ENCODE assay signal across 17 mouse cellular contexts in genomic region chr7:115511777-115512176, GRCm38 (mm10).
DNase-seq lines count a peak whose midpoint lies in the region; ATAC-seq and TF ChIP-seq lines count a peak whose summit lies in the region.
"Had no signal": no experiment of that assay in that cellular context is flagged by ENCODE, and none has a peak within 500 bp of the region (broad histone marks: within the 10 kb centered on the region; RNA-seq: fewer than 3 reads in every experiment).

No protein-coding gene starts in this region.

- no peak for TF ChIP-seq EP300 in heart, adult 2 months (IDR thresholded peaks at IDR 0.05; ENCODE audit: insufficient read depth, low read depth, low read length)

- no peak overlapping the region for H3K4me3 ChIP-seq in heart, adult 2 months
- no peak overlapping the region for H3K4me3 ChIP-seq in heart, embryonic 10.5 days
- H3K4me3 ChIP-seq in kidney, postnatal 0 days (replicated peaks; ENCODE audit: low read depth, low read length), result no peak overlapping the region
- H3K4me3 ChIP-seq: embryonic facial prominence, embryonic 10.5 days; lung, embryonic 15.5 days had no signal

- TF ChIP-seq CTCF in heart, adult 2 months (IDR thresholded peaks at IDR 0.05), result no peak
- no peak for TF ChIP-seq CTCF in kidney, postnatal 0 days (IDR thresholded peaks at IDR 0.05; ENCODE audit: low read depth)

- ATAC-seq in kidney, postnatal 0 days (replicated peaks; ENCODE audit: low FRiP score, low read depth), result no peak; the same call in 1 of the 2 replicates

- H3K27ac ChIP-seq in heart, adult 2 months, result peak overlapping the region; percentile 26; the same call in 1 of the 2 replicates
- no peak overlapping the region for H3K27ac ChIP-seq in heart, embryonic 10.5 days
- H3K27ac ChIP-seq in kidney, postnatal 0 days, result no peak overlapping the region
- H3K27ac ChIP-seq: embryonic facial prominence, embryonic 10.5 days; liver, embryonic 14.5 days; lung, embryonic 15.5 days; stomach, postnatal 0 days had no signal

- H3K9me3 ChIP-seq in heart, embryonic 10.5 days, result no peaks in the 10 kb centered on the region
- no peaks in the 10 kb centered on the region for H3K9me3 ChIP-seq in kidney, postnatal 0 days (replicated peaks; ENCODE audit: low read length)
- H3K9me3 ChIP-seq: embryonic facial prominence, embryonic 10.5 days; lung, embryonic 15.5 days had no signal

- H3K4me2 ChIP-seq in kidney, postnatal 0 days (ENCODE audit: low read length), result no peak overlapping the region
- H3K4me2 ChIP-seq: heart, embryonic 11.5 days; lung, embryonic 15.5 days had no signal

- WGBS in heart, adult 2 months, result 55% methylated on average over 10 of the region's 10 CpGs
- WGBS in heart, embryonic 10.5 days, result 61% methylated on average over 10 of the region's 10 CpGs
- 11% methylated on average over 10 of the region's 10 CpGs for whole genome bisulfite sequencing in kidney, postnatal 0 days

- H3K27me3 ChIP-seq in heart, adult 2 months (ENCODE audit: control insufficient read depth, insufficient read depth, low read length), result no peaks in the 10 kb centered on the region
- no peaks in the 10 kb centered on the region for H3K27me3 ChIP-seq in heart, embryonic 10.5 days (ENCODE audit: insufficient read depth, poor library complexity, severe bottlenecking)
- H3K27me3 ChIP-seq in kidney, postnatal 0 days (ENCODE audit: insufficient read depth, low read length), result no peaks in the 10 kb centered on the region
- H3K27me3 ChIP-seq: lung, embryonic 15.5 days had no signal

- no peak for TF ChIP-seq POLR2A in heart, adult 2 months (IDR thresholded peaks at IDR 0.05; ENCODE audit: insufficient read depth, low read depth, low read length)

- H3K9ac ChIP-seq in heart, adult 2 months (ENCODE audit: low read depth, low read length), result no peak overlapping the region
- no peak overlapping the region for H3K9ac ChIP-seq in kidney, postnatal 0 days (ENCODE audit: low read depth, low read length)
- H3K9ac ChIP-seq: liver, embryonic 14.5 days; lung, embryonic 15.5 days had no signal

- H3K79me2 ChIP-seq in heart, adult 2 months (replicated peaks; ENCODE audit: control insufficient read depth, insufficient read depth, low read length), result no peaks in the 10 kb centered on the region

- intact Hi-C loops in heart, adult 2 months (cut with DNase I), result no loop called here

- no peaks in the 10 kb centered on the region for H3K36me3 ChIP-seq in heart, adult 2 months (ENCODE audit: control insufficient read depth, insufficient read depth, low read length)
- no peaks in the 10 kb centered on the region for H3K36me3 ChIP-seq in heart, embryonic 10.5 days
- H3K36me3 ChIP-seq in kidney, postnatal 0 days (ENCODE audit: insufficient read depth, low read length), result no peaks in the 10 kb centered on the region
- H3K36me3 ChIP-seq: embryonic facial prominence, embryonic 10.5 days; lung, embryonic 15.5 days had no signal

- no peak for DNase-seq in heart, adult 2 months
- no peak for DNase-seq in heart, embryonic 10.5 days (ENCODE audit: low spot score)
- DNase-seq in kidney, postnatal 0 days (ENCODE audit: low spot score), result peak; percentile 73
- DNase-seq in kidney, postnatal 36 days, result no peak
- peak; percentile 77 for DNase-seq in gastrocnemius, postnatal 25 days
- DNase-seq in skeletal muscle tissue, adult 2 months (ENCODE audit: low read depth, low spot score), result peak; percentile 86
- no peak for DNase-seq in adrenal gland, adult 8-10 months
- DNase-seq: adrenal gland, postnatal 14 days; cerebellum, postnatal 36 days; kidney, adult 18-20 months; lung, postnatal 4 days; right cerebral cortex, postnatal 25 days had no signal

- H3K4me1 ChIP-seq in heart, adult 2 months (ENCODE audit: control insufficient read depth, insufficient read depth, low read length), result no peaks in the 10 kb centered on the region
- H3K4me1 ChIP-seq in heart, embryonic 10.5 days, result peaks cover 24% of the 10 kb centered on the region
- 0 out of 2 replicates have a peak, but pooled peaks cover 5% of the 10 kb centered on the region for H3K4me1 ChIP-seq in kidney, postnatal 0 days (replicated peaks; ENCODE audit: insufficient read depth, low read length)
- H3K4me1 ChIP-seq: lung, embryonic 15.5 days had no signal

Comparison
In these comparisons a context has a peak if more than half of its experiments do, and no peak if none do; other contexts are left out.
1. DNase-seq: peak in kidney, postnatal 0 days (single experiment), gastrocnemius, postnatal 25 days (single experiment) and skeletal muscle tissue, adult 2 months (single experiment); none in heart, adult 2 months (0 of 2), heart, embryonic 10.5 days (single experiment), kidney, postnatal 36 days (0 of 2) and adrenal gland, adult 8-10 months (single experiment).